In the genomic region with DNA sequence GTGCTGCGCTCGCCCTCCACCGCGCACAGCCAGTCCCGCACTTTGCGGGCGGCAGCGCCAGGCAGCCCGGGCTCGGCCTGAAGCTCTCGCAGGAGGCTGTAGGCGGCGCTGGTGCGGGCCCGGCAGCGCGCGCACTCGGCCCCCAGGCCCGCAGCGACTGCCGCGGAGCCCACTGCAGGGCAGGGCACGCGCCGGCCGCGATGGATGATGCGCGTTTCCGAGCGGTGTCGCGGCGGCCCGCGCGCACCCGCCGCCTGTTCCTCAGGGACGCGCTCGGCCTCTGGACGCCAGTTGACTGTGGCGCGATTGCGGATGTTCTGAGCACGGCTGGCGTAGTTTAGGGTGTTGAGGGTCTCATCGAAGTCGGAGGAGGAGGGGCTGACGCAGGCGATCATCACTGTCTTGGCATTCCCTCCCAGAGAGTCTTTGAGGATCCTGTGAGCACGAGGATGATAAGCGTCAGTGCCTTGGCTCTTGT, we compare ENCODE assay signal across 8 mouse cellular contexts. TPM values are rescaled to one million over a fixed set of nuclear protein-coding genes. Genes with fewer than 3 reads are reported as not detected.
A peak's percentile ranks its signal among the peaks of the same experiment; 100 is the strongest.
DNase-seq lines count a peak whose midpoint lies in the region; ATAC-seq lines count a peak whose summit lies in the region.

No protein-coding gene starts in this region.

- peak; percentile 29; the same call in 1 of the 2 replicates for ATAC-seq in lung, embryonic 15.5 days (ENCODE audit: borderline replicate concordance, extremely low read depth, low FRiP score, low TSS enrichment)
- ATAC-seq in midbrain, embryonic 11.5 days (ENCODE audit: low FRiP score) = peak; percentile 83

- peaks cover 18% of the 10 kb centered on the region for H3K36me3 ChIP-seq in lung, embryonic 15.5 days
- no peaks in the 10 kb centered on the region for H3K36me3 ChIP-seq in midbrain, embryonic 11.5 days (ENCODE audit: control insufficient read depth, insufficient read depth, low read length)

- peak overlapping the region; percentile 39 for H3K9ac ChIP-seq in lung, embryonic 15.5 days
- peak overlapping the region; percentile 55 for H3K9ac ChIP-seq in midbrain, embryonic 11.5 days (ENCODE audit: low read length)

- H3K4me2 ChIP-seq in lung, embryonic 15.5 days = peak overlapping the region; percentile 82
- peak overlapping the region; percentile 62 for H3K4me2 ChIP-seq in midbrain, embryonic 11.5 days

- WGBS in lung, embryonic 15.5 days = 2% methylated on average over 55 of the region's 55 CpGs
- WGBS in midbrain, embryonic 11.5 days = under 1% methylated on average over 55 of the region's 55 CpGs

- H3K27ac ChIP-seq in lung, embryonic 15.5 days = no peak overlapping the region
- no peak overlapping the region for H3K27ac ChIP-seq in midbrain, embryonic 11.5 days (ENCODE audit: low read depth, low read length)

- peak overlapping the region; percentile 41 for H3K4me3 ChIP-seq in lung, embryonic 15.5 days
- peak overlapping the region; percentile 38 for H3K4me3 ChIP-seq in midbrain, embryonic 11.5 days (ENCODE audit: low read depth, low read length)

- DNase-seq in lung, adult 18-20 months = no peak
- peak; percentile 70 for DNase-seq in cerebellum, adult 9-11 months
- peak; percentile 65 for DNase-seq in forelimb bud, embryonic 11.5 days (ENCODE audit: low read depth, low spot score)
- peak; percentile 37 to 63 for DNase-seq in layer of hippocampus, adult 18-20 months (ENCODE audit: low spot score in 2 of 2)
- peak; percentile 98 for DNase-seq in midbrain, embryonic 11.5 days (ENCODE audit: low spot score, missing footprints)
- peak; percentile 36 for DNase-seq in telencephalon, adult 2 months (ENCODE audit: low read depth, low spot score)
- no peak for DNase-seq in urinary bladder, adult 18-20 months (ENCODE audit: low spot score in 2 of 2)

- no peaks in the 10 kb centered on the region for H3K9me3 ChIP-seq in lung, embryonic 15.5 days
- no peaks in the 10 kb centered on the region for H3K9me3 ChIP-seq in midbrain, embryonic 11.5 days (ENCODE audit: control insufficient read depth, low read length)

- peaks cover 12% of the 10 kb centered on the region for H3K4me1 ChIP-seq in lung, embryonic 15.5 days
- peaks cover 7% of the 10 kb centered on the region; the same call in 1 of the 2 replicates for H3K4me1 ChIP-seq in midbrain, embryonic 11.5 days (ENCODE audit: control insufficient read depth, insufficient read depth, low read length)

- H3K27me3 ChIP-seq in lung, embryonic 15.5 days = 0 out of 2 replicates have a peak, but pooled peaks cover 16% of the 10 kb centered on the region
- peaks cover 10% of the 10 kb centered on the region; the same call in 1 of the 2 replicates for H3K27me3 ChIP-seq in midbrain, embryonic 11.5 days (ENCODE audit: control insufficient read depth, insufficient read depth, low read length)

RNA-seq across cellular contexts. Expression of a gene that starts 5.4 kb away (rescaled TPM):
- 5.0 TPM in 2 replicates for polyA plus RNA-seq in lung, embryonic 15.5 days (2015; fragmentation: Nextera tagmentation; extraction: Ambion mirVana)
- total RNA-seq in layer of hippocampus, adult 18-20 months (2021) = 1 to 10 TPM; 1.5 TPM
- polyA plus RNA-seq in midbrain, embryonic 11.5 days (2014; fragmentation: Nextera tagmentation; extraction: Ambion mirVana) = 2.8 and 4.7 TPM in 2 replicates

RNA-seq across cellular contexts. Expression of a gene that starts 22.5 kb away (rescaled TPM):
- polyA plus RNA-seq in lung, embryonic 15.5 days (2015; fragmentation: Nextera tagmentation; extraction: Ambion mirVana) = not detected in 2 replicates
- total RNA-seq in layer of hippocampus, adult 18-20 months (2021) = under 1 TPM in 1 of 2 experiments, not detected in 1; 0.37 TPM
- not detected in 2 replicates for polyA plus RNA-seq in midbrain, embryonic 11.5 days (2014; fragmentation: Nextera tagmentation; extraction: Ambion mirVana)

RNA-seq across cellular contexts. Expression of a gene that starts 32.8 kb away (rescaled TPM):
- 10.2 and 12.1 TPM in 2 replicates for polyA plus RNA-seq in lung, embryonic 15.5 days (2015; fragmentation: Nextera tagmentation; extraction: Ambion mirVana)
- 10 to 100 TPM; 12.0 to 14.4 TPM for total RNA-seq in layer of hippocampus, adult 18-20 months (2021)
- 8.4 TPM in 2 replicates for polyA plus RNA-seq in midbrain, embryonic 11.5 days (2014; fragmentation: Nextera tagmentation; extraction: Ambion mirVana)

RNA-seq across cellular contexts. Expression of a gene that starts 32.8 kb away (rescaled TPM):
- polyA plus RNA-seq in lung, embryonic 15.5 days (2015; fragmentation: Nextera tagmentation; extraction: Ambion mirVana) = 0.78 and 0.86 TPM in 2 replicates
- total RNA-seq in layer of hippocampus, adult 18-20 months (2021) = under 1 TPM; 0.23 to 0.40 TPM
- polyA plus RNA-seq in midbrain, embryonic 11.5 days (2014; fragmentation: Nextera tagmentation; extraction: Ambion mirVana) = 0.33 and 0.39 TPM in 2 replicates

RNA-seq across cellular contexts. Expression of a gene that starts 50.2 kb away (rescaled TPM):
- 11.5 and 12.6 TPM in 2 replicates for polyA plus RNA-seq in lung, embryonic 15.5 days (2015; fragmentation: Nextera tagmentation; extraction: Ambion mirVana)
- not detected for total RNA-seq in layer of hippocampus, adult 18-20 months (2021)
- polyA plus RNA-seq in midbrain, embryonic 11.5 days (2014; fragmentation: Nextera tagmentation; extraction: Ambion mirVana) = 14.8 and 16.0 TPM in 2 replicates

Comparison
In these comparisons a context has a peak if more than half of its experiments do, and no peak if none do; other contexts are left out.
1. DNase-seq: peak in cerebellum, adult 9-11 months (single experiment), forelimb bud, embryonic 11.5 days (single experiment), layer of hippocampus, adult 18-20 months (2 of 2), midbrain, embryonic 11.5 days (single experiment) and telencephalon, adult 2 months (single experiment); none in lung, adult 18-20 months (0 of 2) and urinary bladder, adult 18-20 months (0 of 2).